Mouse (Mus musculus) liver, postnatal 0 days (tissue): ENCODE results near the gene Vwf. TPM values are rescaled to one million over a fixed set of nuclear protein-coding genes. Genes with fewer than 3 reads are reported as not detected.

Experiments used
- ATAC-seq: fragments of 200-750 bp; cut with Nextera tagmentation; 2 replicates; pipeline ENCODE4 v1.8.0; 2017; ENCODE audit warnings: mild to moderate bottlenecking, moderate library complexity
- DNase-seq: peaks from one replicate; pipeline ENCODE4 v3.0.0-alpha.2; 2016
- H3K27ac ChIP-seq: fragments of 300-500 bp; sonication (generic); 2 replicates; pipeline ENCODE4 v1.5.1; 2014; ENCODE audit warnings: antibody characterized with exemption, moderate library complexity, mild to moderate bottlenecking, low read depth
- H3K27me3 ChIP-seq: fragments of 300-500 bp; sonication (generic); 2 replicates; pipeline ENCODE4 v1.6.1; 2014; ENCODE audit warnings: low read length, control low read depth, mixed read lengths; ENCODE audit not compliant: insufficient read depth
- H3K36me3 ChIP-seq: fragments of 300-500 bp; sonication (generic); replicated peaks from 2 replicates; pipeline ENCODE4 v1.6.1; 2014; ENCODE audit warnings: mild to moderate bottlenecking, control low read depth, low read length, moderate library complexity, mixed read lengths; ENCODE audit not compliant: insufficient read depth
- H3K4me1 ChIP-seq: fragments of 300-500 bp; sonication (generic); 2 replicates; pipeline ENCODE4 v1.6.1; 2014; ENCODE audit warnings: antibody characterized with exemption, mild to moderate bottlenecking, control low read depth; ENCODE audit not compliant: insufficient read depth
- H3K4me2 ChIP-seq: fragments of 300-500 bp; sonication (generic); 2 replicates; pipeline ENCODE4 v1.6.1; 2014; ENCODE audit warnings: low read depth, mild to moderate bottlenecking, low read length, moderate library complexity, mixed read lengths
- H3K4me3 ChIP-seq: fragments of 300-500 bp; sonication (generic); 2 replicates; pipeline ENCODE4 v1.5.1; 2014; ENCODE audit warnings: low read depth, low read length
- H3K9ac ChIP-seq: fragments of 300-500 bp; sonication (generic); replicated peaks from 2 replicates; pipeline ENCODE4 v1.6.1; 2014; ENCODE audit warnings: mild to moderate bottlenecking, moderate library complexity
- H3K9me3 ChIP-seq: fragments of 300-500 bp; sonication (generic); 2 replicates; pipeline ENCODE4 v1.6.1; 2016; ENCODE audit warnings: mild to moderate bottlenecking, control low read depth, low read length, mixed read lengths
- CTCF ChIP-seq: sonication (generic); IDR thresholded peaks from 2 replicates; pipeline ENCODE4 v1.5.1; 2016; ENCODE audit warnings: antibody characterized with exemption, low read depth
- EP300 ChIP-seq: IDR thresholded peaks from 2 replicates; pipeline ENCODE4 v1.6.1; 2016; ENCODE audit warnings: antibody characterized with exemption, low read depth, mild to moderate bottlenecking
- WGBS: fragments of 180-500 bp; shearing (Covaris S2); extraction: QIAGEN DNeasy Blood & Tissue Kit; methylation state at CpG from one replicate; pipeline ENCODE4 v1.1.7; 2014; ENCODE audit not compliant: insufficient replicate concordance; 5-methylcytosine and 5-hydroxymethylcytosine counted together
- polyA plus RNA-seq: library from polyadenylated mRNA; unstranded; fragments of >200 nt; fragmentation: Nextera tagmentation; extraction: Ambion mirVana; gene quantifications from 2 replicates; pipeline ENCODE4 v1.2.1, GENCODE M21; 2015

Vwf gene
- polyA plus RNA-seq: 13.4 and 14.8 TPM in 2 replicates

- no peak within 1 kb of the TSS for H3K9ac ChIP-seq
- no peaks in the 10 kb centered on the region for H3K9me3 ChIP-seq
- DNase-seq: no peak
- H3K27me3 ChIP-seq: no peaks in the 10 kb centered on the region
- H3K4me3 ChIP-seq: no peak within 1 kb of the TSS
- 85% methylated on average over 6 of the region's 6 CpGs for WGBS
- no peak within 1 kb of the TSS for H3K27ac ChIP-seq
- no peak for TF ChIP-seq EP300
- no peak for TF ChIP-seq CTCF
- H3K4me1 ChIP-seq: 0 out of 2 replicates have a peak, but pooled peaks cover 8% of the 10 kb centered on the region
- ATAC-seq: no peak
- H3K36me3 ChIP-seq: no peaks in the 10 kb centered on the region
- no peak within 1 kb of the TSS for H3K4me2 ChIP-seq
Measured at GRCm38 (mm10) chr6:125546474-125546873, at the start of gene Vwf. Gene Vwf (plus strand): TSS chr6:125546774.

GRCm38 (mm10) chr6:125498062-125498461, 48.5 kb upstream of the Vwf start:
- no peak overlapping the region for H3K4me2 ChIP-seq

GRCm38 (mm10) chr6:125503186-125503802, 43.3 kb upstream of the Vwf start:
- Histone ChIP-seq H3K36me3 (no peaks in the 10 kb centered on the region), H3K27me3 (no peaks in the 10 kb centered on the region), H3K4me3 (no peak overlapping the region), H3K4me2 (no peak overlapping the region), H3K9ac (no peak overlapping the region), H3K27ac (no peak overlapping the region), H3K4me1 (peaks cover 13% of the 10 kb centered on the region), H3K9me3 (no peaks in the 10 kb centered on the region)
- ATAC-seq: no peak
- TF ChIP-seq CTCF (no peak), EP300 (no peak)
- DNase-seq: no peak
- 85% methylated on average over 11 of the region's 11 CpGs for WGBS

More at GRCm38 (mm10) chr6:125498062-125498461, 48.5 kb upstream of the Vwf start:
- ATAC-seq: no peak
- WGBS: 32% methylated on average over 5 of the region's 5 CpGs
- Histone ChIP-seq H3K36me3 (no peaks in the 10 kb centered on the region), H3K9me3 (no peaks in the 10 kb centered on the region), H3K9ac (no peak overlapping the region), H3K4me1 (peaks cover 25% of the 10 kb centered on the region), H3K27ac (no peak overlapping the region), H3K4me3 (no peak overlapping the region), H3K27me3 (peaks cover 11% of the 10 kb centered on the region; the same call in 1 of the 2 replicates)
- TF ChIP-seq CTCF: peak; percentile 78
- no peak for TF ChIP-seq EP300
- DNase-seq: peak; percentile 52

- Histone ChIP-seq H3K27me3 (no peaks in the 10 kb centered on the region), H3K4me2 (no peak overlapping the region), H3K4me1 (peaks cover 13% of the 10 kb centered on the region), H3K9ac (no peak overlapping the region), H3K36me3 (no peaks in the 10 kb centered on the region), H3K4me3 (no peak overlapping the region), H3K27ac (no peak overlapping the region), H3K9me3 (no peaks in the 10 kb centered on the region)
- no peak for ATAC-seq
- WGBS: 59% methylated on average over 3 of the region's 3 CpGs
- no peak for DNase-seq
- no peak for TF ChIP-seq EP300
- no peak for TF ChIP-seq CTCF
Measured at GRCm38 (mm10) chr6:125504622-125505355, 41.8 kb upstream of the Vwf start.

GRCm38 (mm10) chr6:125506427-125506826, 40.1 kb upstream of the Vwf start:
- 82% methylated on average over 4 of the region's 4 CpGs for WGBS
- H3K36me3 ChIP-seq: no peaks in the 10 kb centered on the region
- H3K9ac ChIP-seq: no peak overlapping the region
- no peak for DNase-seq
- H3K4me3 ChIP-seq: no peak overlapping the region
- H3K4me2 ChIP-seq: no peak overlapping the region
- ATAC-seq: no peak
- no peak overlapping the region for H3K27ac ChIP-seq
- peaks cover 8% of the 10 kb centered on the region for H3K4me1 ChIP-seq
- H3K9me3 ChIP-seq: no peaks in the 10 kb centered on the region
- H3K27me3 ChIP-seq: no peaks in the 10 kb centered on the region
- no peak for TF ChIP-seq EP300
- TF ChIP-seq CTCF: no peak

- Histone ChIP-seq H3K27me3 (no peaks in the 10 kb centered on the region), H3K36me3 (no peaks in the 10 kb centered on the region)
- WGBS: 44% methylated on average over 3 of the region's 3 CpGs
Measured at GRCm38 (mm10) chr6:125509783-125510182, 36.8 kb upstream of the Vwf start.

More at GRCm38 (mm10) chr6:125509783-125510182, 36.8 kb upstream of the Vwf start:
- no peak overlapping the region for H3K4me2 ChIP-seq
- no peak for ATAC-seq
- no peak overlapping the region for H3K4me3 ChIP-seq
- peaks cover 31% of the 10 kb centered on the region for H3K4me1 ChIP-seq
- no peak overlapping the region for H3K9ac ChIP-seq
- TF ChIP-seq EP300 (no peak), CTCF (no peak)
- DNase-seq: no peak
- no peak overlapping the region for H3K27ac ChIP-seq
- H3K9me3 ChIP-seq: no peaks in the 10 kb centered on the region
